Mouse (Mus musculus) liver, embryonic 14.5 days (tissue): ENCODE measurements around the gene Myom3.

Experiments
- CTCF ChIP-seq: IDR thresholded peaks from 2 replicates; pipeline ENCODE4 v1.5.1; 2016; ENCODE audit warnings: antibody characterized with exemption, low read depth, control low read depth
- EP300 ChIP-seq: IDR thresholded peaks from 2 replicates; pipeline ENCODE4 v1.6.1; 2016; ENCODE audit warnings: antibody characterized with exemption, low read depth

- no peak for TF ChIP-seq CTCF
- TF ChIP-seq EP300: no peak
These were observed 44.7 kb downstream of the Myom3 start for GRCm38 (mm10) chr4:135804169-135804568.
